Mouse (Mus musculus): ENCODE results near the gene Slc4a10. TPM values are rescaled to one million over a fixed set of nuclear protein-coding genes. Genes with fewer than 3 reads are reported as not detected.

Gene Slc4a10
- polyA plus RNA-seq, 1 experiment from 2014 or later = 34.0 TPM

GRCm38 (mm10) chr2:62293846-62294245, 247.6 kb downstream of the Slc4a10 start:
- Histone ChIP-seq H3K4me2 (replicated peaks) (no peak overlapping the region), H3K27ac (no peak overlapping the region), H3K27me3 (ENCODE audit: control insufficient read depth, insufficient read depth, low read length) (no peaks in the 10 kb centered on the region), H3K4me1 (replicated peaks; ENCODE audit: control insufficient read depth, insufficient read depth, low read length) (no peaks in the 10 kb centered on the region), H3K9ac (no peak overlapping the region), H3K4me3 (replicated peaks; ENCODE audit: low read length) (no peak overlapping the region), H3K36me3 (replicated peaks; ENCODE audit: control insufficient read depth, insufficient read depth) (no peaks in the 10 kb centered on the region), H3K9me3 (ENCODE audit: control insufficient read depth, low read length) (no peaks in the 10 kb centered on the region)
- DNase-seq (ENCODE audit: low spot score) (no peak), ATAC-seq (ENCODE audit: low FRiP score) (no peak; the same call in 1 of the 2 replicates)
- WGBS = 30% methylated on average over 2 of the region's 2 CpGs

- ATAC-seq (ENCODE audit: low FRiP score) = no peak
- Histone ChIP-seq H3K4me2 (replicated peaks) (no peak overlapping the region), H3K9me3 (ENCODE audit: control insufficient read depth, low read length) (no peaks in the 10 kb centered on the region), H3K36me3 (replicated peaks; ENCODE audit: control insufficient read depth, insufficient read depth) (no peaks in the 10 kb centered on the region), H3K27ac (no peak overlapping the region), H3K27me3 (ENCODE audit: control insufficient read depth, insufficient read depth, low read length) (no peaks in the 10 kb centered on the region), H3K4me1 (replicated peaks; ENCODE audit: control insufficient read depth, insufficient read depth, low read length) (no peaks in the 10 kb centered on the region), H3K4me3 (replicated peaks; ENCODE audit: low read length) (no peak overlapping the region), H3K9ac (no peak overlapping the region)
- no peak for DNase-seq (ENCODE audit: low spot score)
- WGBS = 97% methylated on average over 2 of the region's 2 CpGs
These were observed 255.5 kb downstream of the Slc4a10 start for GRCm38 (mm10) chr2:62301716-62302115.

GRCm38 (mm10) chr2:62306978-62307377, 260.7 kb downstream of the Slc4a10 start:
- Histone ChIP-seq H3K27me3 (ENCODE audit: control insufficient read depth, insufficient read depth, low read length) (no peaks in the 10 kb centered on the region), H3K36me3 (replicated peaks; ENCODE audit: control insufficient read depth, insufficient read depth) (no peaks in the 10 kb centered on the region), H3K4me3 (replicated peaks; ENCODE audit: low read length) (no peak overlapping the region), H3K4me2 (replicated peaks) (no peak overlapping the region), H3K4me1 (replicated peaks; ENCODE audit: control insufficient read depth, insufficient read depth, low read length) (no peaks in the 10 kb centered on the region), H3K9ac (no peak overlapping the region), H3K27ac (no peak overlapping the region), H3K9me3 (ENCODE audit: control insufficient read depth, low read length) (no peaks in the 10 kb centered on the region)
- 95% methylated on average over 5 of the region's 5 CpGs for WGBS
- ATAC-seq (ENCODE audit: low FRiP score) = no peak
- no peak for DNase-seq (ENCODE audit: low spot score)

GRCm38 (mm10) chr2:62307477-62307876, 261.2 kb downstream of the Slc4a10 start:
- no peak overlapping the region for H3K9ac ChIP-seq
- DNase-seq (ENCODE audit: low spot score) (no peak), ATAC-seq (ENCODE audit: low FRiP score) (no peak)
- H3K36me3 ChIP-seq (replicated peaks; ENCODE audit: control insufficient read depth, insufficient read depth) = no peaks in the 10 kb centered on the region
- no peaks in the 10 kb centered on the region for H3K9me3 ChIP-seq (ENCODE audit: control insufficient read depth, low read length)
- no peak overlapping the region for H3K4me2 ChIP-seq (replicated peaks)
- no peak overlapping the region for H3K27ac ChIP-seq
- no peaks in the 10 kb centered on the region for H3K27me3 ChIP-seq (ENCODE audit: control insufficient read depth, insufficient read depth, low read length)
- no peak overlapping the region for H3K4me3 ChIP-seq (replicated peaks; ENCODE audit: low read length)
- H3K4me1 ChIP-seq (replicated peaks; ENCODE audit: control insufficient read depth, insufficient read depth, low read length) = no peaks in the 10 kb centered on the region
- WGBS = 81% methylated on average over 2 of the region's 2 CpGs

- DNase-seq (ENCODE audit: low spot score) = no peak
- WGBS = 76% methylated on average over 2 of the region's 2 CpGs
- Histone ChIP-seq H3K4me2 (replicated peaks) (no peak overlapping the region), H3K36me3 (replicated peaks; ENCODE audit: control insufficient read depth, insufficient read depth) (no peaks in the 10 kb centered on the region), H3K9ac (no peak overlapping the region), H3K4me1 (replicated peaks; ENCODE audit: control insufficient read depth, insufficient read depth, low read length) (no peaks in the 10 kb centered on the region), H3K27ac (no peak overlapping the region), H3K27me3 (ENCODE audit: control insufficient read depth, insufficient read depth, low read length) (no peaks in the 10 kb centered on the region), H3K9me3 (ENCODE audit: control insufficient read depth, low read length) (no peaks in the 10 kb centered on the region), H3K4me3 (replicated peaks; ENCODE audit: low read length) (no peak overlapping the region)
- no peak for ATAC-seq (ENCODE audit: low FRiP score)
These were observed 270.7 kb downstream of the Slc4a10 start for GRCm38 (mm10) chr2:62316930-62317329.

GRCm38 (mm10) chr2:62319489-62319888, 273.2 kb downstream of the Slc4a10 start:
- no peak for DNase-seq (ENCODE audit: low spot score)
- H3K9ac ChIP-seq = no peak overlapping the region
- no peaks in the 10 kb centered on the region for H3K36me3 ChIP-seq (replicated peaks; ENCODE audit: control insufficient read depth, insufficient read depth)
- ATAC-seq (ENCODE audit: low FRiP score) = no peak
- 90% methylated on average over 3 of the region's 3 CpGs for WGBS
- H3K27ac ChIP-seq = no peak overlapping the region
- H3K4me1 ChIP-seq (replicated peaks; ENCODE audit: control insufficient read depth, insufficient read depth, low read length) = no peaks in the 10 kb centered on the region
- H3K27me3 ChIP-seq (ENCODE audit: control insufficient read depth, insufficient read depth, low read length) = no peaks in the 10 kb centered on the region
- H3K4me2 ChIP-seq (replicated peaks) = no peak overlapping the region
- no peak overlapping the region for H3K4me3 ChIP-seq (replicated peaks; ENCODE audit: low read length)
- H3K9me3 ChIP-seq (ENCODE audit: control insufficient read depth, low read length) = no peaks in the 10 kb centered on the region

- WGBS = 90% methylated on average over 9 of the region's 9 CpGs
- Histone ChIP-seq H3K36me3 (replicated peaks; ENCODE audit: control insufficient read depth, insufficient read depth) (no peaks in the 10 kb centered on the region), H3K4me3 (replicated peaks; ENCODE audit: low read length) (no peak overlapping the region), H3K4me1 (replicated peaks; ENCODE audit: control insufficient read depth, insufficient read depth, low read length) (no peaks in the 10 kb centered on the region), H3K27ac (no peak overlapping the region), H3K9ac (no peak overlapping the region), H3K4me2 (replicated peaks) (no peak overlapping the region), H3K9me3 (ENCODE audit: control insufficient read depth, low read length) (no peaks in the 10 kb centered on the region), H3K27me3 (ENCODE audit: control insufficient read depth, insufficient read depth, low read length) (no peaks in the 10 kb centered on the region)
- ATAC-seq (ENCODE audit: low FRiP score) (no peak), DNase-seq (ENCODE audit: low spot score) (no peak)
These were observed 276.9 kb downstream of the Slc4a10 start for GRCm38 (mm10) chr2:62323078-62323637.

- Histone ChIP-seq H3K36me3 (replicated peaks; ENCODE audit: control insufficient read depth, insufficient read depth) (no peaks in the 10 kb centered on the region), H3K4me3 (replicated peaks; ENCODE audit: low read length) (no peak overlapping the region), H3K27me3 (ENCODE audit: control insufficient read depth, insufficient read depth, low read length) (no peaks in the 10 kb centered on the region), H3K27ac (no peak overlapping the region), H3K4me1 (replicated peaks; ENCODE audit: control insufficient read depth, insufficient read depth, low read length) (no peaks in the 10 kb centered on the region), H3K9me3 (ENCODE audit: control insufficient read depth, low read length) (no peaks in the 10 kb centered on the region), H3K4me2 (replicated peaks) (no peak overlapping the region), H3K9ac (no peak overlapping the region)
- WGBS = 93% methylated on average over 2 of the region's 2 CpGs
- ATAC-seq (ENCODE audit: low FRiP score) (no peak), DNase-seq (ENCODE audit: low spot score) (no peak)
These were observed 279.1 kb downstream of the Slc4a10 start for GRCm38 (mm10) chr2:62325388-62325787.

GRCm38 (mm10) chr2:62331913-62332312, 285.7 kb downstream of the Slc4a10 start:
- no peaks in the 10 kb centered on the region for H3K4me1 ChIP-seq (replicated peaks; ENCODE audit: control insufficient read depth, insufficient read depth, low read length)
- H3K9me3 ChIP-seq (ENCODE audit: control insufficient read depth, low read length) = no peaks in the 10 kb centered on the region
- no peak overlapping the region for H3K27ac ChIP-seq
- WGBS = 61% methylated on average over 4 of the region's 4 CpGs
- H3K36me3 ChIP-seq (replicated peaks; ENCODE audit: control insufficient read depth, insufficient read depth) = no peaks in the 10 kb centered on the region
- no peak overlapping the region for H3K4me2 ChIP-seq (replicated peaks)
- no peak overlapping the region for H3K4me3 ChIP-seq (replicated peaks; ENCODE audit: low read length)
- no peaks in the 10 kb centered on the region for H3K27me3 ChIP-seq (ENCODE audit: control insufficient read depth, insufficient read depth, low read length)
- no peak overlapping the region for H3K9ac ChIP-seq
- no peak for DNase-seq (ENCODE audit: low spot score)
- ATAC-seq (ENCODE audit: low FRiP score) = no peak

GRCm38 (mm10) chr2:62332465-62332864, 286.2 kb downstream of the Slc4a10 start:
- Histone ChIP-seq H3K27me3 (ENCODE audit: control insufficient read depth, insufficient read depth, low read length) (no peaks in the 10 kb centered on the region), H3K9me3 (ENCODE audit: control insufficient read depth, low read length) (no peaks in the 10 kb centered on the region), H3K4me3 (replicated peaks; ENCODE audit: low read length) (no peak overlapping the region), H3K9ac (no peak overlapping the region), H3K36me3 (replicated peaks; ENCODE audit: control insufficient read depth, insufficient read depth) (no peaks in the 10 kb centered on the region), H3K27ac (no peak overlapping the region), H3K4me2 (replicated peaks) (no peak overlapping the region), H3K4me1 (replicated peaks; ENCODE audit: control insufficient read depth, insufficient read depth, low read length) (no peaks in the 10 kb centered on the region)
- no peak for ATAC-seq (ENCODE audit: low FRiP score)
- no peak for DNase-seq (ENCODE audit: low spot score)
- 64% methylated on average over 8 of the region's 8 CpGs for WGBS

All from hindbrain, embryonic 14.5 days (tissue).